Mouse (Mus musculus) kidney, adult 11 months (tissue): ENCODE measurements around the gene BC051665.

Experiments used
- DNase-seq: peaks from one replicate; pipeline ENCODE4 v3.0.0; 2022

Gene BC051665

GRCm38 (mm10) chr13:60742611-60743010 is 43.6 kb downstream of the BC051665 start:
- DNase-seq: no peak

- no peak for DNase-seq
These were observed 45.9 kb downstream of the BC051665 start for GRCm38 (mm10) chr13:60740248-60740647.

- peak; percentile 63 for DNase-seq
These were observed 47.7 kb downstream of the BC051665 start for GRCm38 (mm10) chr13:60738429-60738828.

GRCm38 (mm10) chr13:60737632-60738324 is 48.4 kb downstream of the BC051665 start:
- peak; percentile 88 for DNase-seq

GRCm38 (mm10) chr13:60736421-60737105 is 49.6 kb downstream of the BC051665 start:
- peak; percentile 93 for DNase-seq

GRCm38 (mm10) chr13:60735306-60735705 is 50.9 kb downstream of the BC051665 start:
- DNase-seq: no peak
